Mouse (Mus musculus) brain, embryonic 18.5 days (tissue): ENCODE measurements around the gene Hps6.
"Not testable (repeated sequence)": the region's sequence is repeated elsewhere in the genome, so short reads cannot be mapped to it uniquely, and the experiment has no call there.

Source experiments
- DNase-seq: peaks from one replicate; pipeline ENCODE4 v3.0.0-alpha.2; 2012; ENCODE audit warnings: low read depth, low spot score

Gene Hps6

GRCm38 (mm10) chr19:46003371-46004226, at the start of gene Hps6:
Hps6 (plus strand) TSS chr19:46003508.
- no peak for DNase-seq

DNA sequence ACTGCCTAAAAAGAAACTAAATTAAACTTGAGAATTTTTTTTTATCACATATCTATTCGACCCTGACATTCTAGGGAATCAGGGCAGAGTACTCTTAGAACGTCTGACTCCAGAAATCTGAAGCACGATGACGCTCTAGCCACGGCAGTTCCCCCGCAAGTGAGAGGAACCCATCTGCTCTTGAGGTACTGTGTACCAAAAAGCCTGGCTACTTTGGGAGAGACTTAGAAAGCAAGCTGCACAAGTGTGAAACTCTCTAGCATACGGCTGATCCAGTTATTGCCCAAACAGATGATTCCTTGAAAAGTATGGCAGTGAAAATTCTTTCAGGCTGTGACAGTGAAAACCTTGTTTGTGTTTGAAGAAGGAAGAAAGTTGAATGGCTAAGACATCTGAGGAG, 46.6 kb upstream of the Hps6 start:
- DNase-seq, result no peak

DNA sequence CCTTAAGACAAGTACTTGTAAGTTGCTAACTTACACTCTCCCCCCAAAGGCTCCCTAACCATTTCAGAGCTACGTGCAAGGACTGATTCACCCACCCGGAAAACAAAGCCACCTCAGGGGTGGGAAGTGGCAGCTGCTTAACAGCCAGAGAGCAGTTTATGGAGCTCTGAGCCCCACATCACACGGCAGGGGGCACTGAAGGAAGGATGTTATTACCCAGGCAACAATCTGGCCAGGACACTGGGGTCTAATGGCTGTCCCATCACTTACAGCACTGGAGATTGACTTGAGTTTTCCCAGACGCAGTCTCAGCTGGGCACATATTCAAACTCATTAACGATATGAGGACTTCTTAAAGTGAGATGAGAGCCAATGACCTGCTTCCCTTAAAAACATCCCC, 42.5 kb upstream of the Hps6 start:
- DNase-seq, result no peak

DNA sequence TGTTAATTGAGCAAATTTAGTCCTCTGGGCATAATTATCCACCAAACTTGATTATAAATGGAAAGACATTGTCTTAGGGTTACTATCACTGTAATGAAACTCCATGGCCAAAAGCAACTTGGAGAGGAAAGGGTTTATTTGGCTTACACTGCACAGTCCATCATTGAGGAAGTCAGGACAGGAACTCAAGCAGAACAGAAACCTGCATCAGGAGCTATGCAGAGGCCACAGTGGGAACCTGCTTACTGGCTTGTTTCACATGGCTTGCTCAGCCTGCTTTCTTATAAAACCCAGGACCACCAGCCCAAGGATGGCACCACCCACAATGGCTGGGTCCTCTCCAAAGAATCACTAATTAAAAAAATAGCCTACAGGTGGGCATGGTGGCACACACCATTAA, 18.9 kb upstream of the Hps6 start:
- DNase-seq, result no peak

DNA sequence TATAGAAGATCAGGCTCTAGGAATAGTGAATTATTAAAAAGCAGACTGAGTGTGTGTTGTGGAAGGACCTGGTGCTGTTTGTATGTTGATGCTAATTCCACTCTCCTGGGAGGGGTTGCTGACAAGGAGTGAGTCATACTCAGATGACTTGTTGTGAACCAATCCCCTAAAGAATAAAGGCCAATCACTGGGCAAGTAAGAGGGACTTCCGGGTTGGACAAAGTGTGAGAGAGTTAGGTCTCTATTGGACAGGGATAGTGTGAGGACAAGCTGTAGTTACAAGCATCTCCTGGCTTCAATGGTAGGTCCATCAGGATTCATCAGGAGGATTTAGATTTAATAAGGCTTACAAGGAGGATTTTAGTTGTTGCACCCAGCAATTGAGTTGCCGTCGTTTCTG, 15.1 kb upstream of the Hps6 start:
- DNase-seq, result no peak

DNA sequence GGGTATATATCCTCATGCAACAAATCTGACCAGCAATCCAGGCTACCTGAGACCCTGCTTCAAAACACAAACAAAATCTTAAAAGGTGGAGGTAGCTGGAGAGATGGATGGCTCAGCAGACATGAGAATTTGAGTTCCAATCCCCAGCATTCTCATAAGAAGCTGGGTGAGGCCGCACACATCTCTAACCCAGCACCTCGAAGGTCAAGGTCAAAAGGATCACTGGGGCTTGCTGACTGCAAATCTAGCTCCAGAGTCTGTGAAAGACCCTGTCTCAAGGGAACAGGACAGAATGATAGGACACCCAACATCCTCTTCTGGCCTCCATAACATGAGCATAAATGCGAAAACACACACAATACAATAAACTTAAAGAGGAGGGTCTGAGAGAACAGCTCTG, 12.1 kb upstream of the Hps6 start:
- no peak for DNase-seq

DNA sequence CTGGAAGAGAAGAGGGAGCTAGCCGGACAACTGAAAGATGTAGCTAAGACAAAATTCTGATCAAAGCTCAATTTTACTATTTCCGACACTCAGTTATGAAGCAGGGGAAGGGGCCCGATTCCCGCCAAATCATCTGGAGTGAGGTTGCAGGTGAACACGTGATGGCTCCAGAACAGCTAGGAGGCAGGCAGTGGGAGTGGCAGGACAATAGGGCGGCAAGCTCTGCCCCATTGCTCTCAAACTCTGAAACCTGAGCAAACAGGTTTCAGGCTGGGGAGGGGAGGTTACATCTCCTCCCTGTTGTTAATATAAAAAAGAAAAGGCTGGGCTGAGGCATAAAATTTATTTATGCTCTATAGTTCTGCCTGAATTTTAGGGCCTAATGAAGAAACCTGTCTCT, 9.9 kb upstream of the Hps6 start:
- not testable (repeated sequence) for DNase-seq

- no peak for DNase-seq
These were observed 9.1 kb upstream of the Hps6 start for GRCm38 (mm10) chr19:45993981-45994737.

DNA sequence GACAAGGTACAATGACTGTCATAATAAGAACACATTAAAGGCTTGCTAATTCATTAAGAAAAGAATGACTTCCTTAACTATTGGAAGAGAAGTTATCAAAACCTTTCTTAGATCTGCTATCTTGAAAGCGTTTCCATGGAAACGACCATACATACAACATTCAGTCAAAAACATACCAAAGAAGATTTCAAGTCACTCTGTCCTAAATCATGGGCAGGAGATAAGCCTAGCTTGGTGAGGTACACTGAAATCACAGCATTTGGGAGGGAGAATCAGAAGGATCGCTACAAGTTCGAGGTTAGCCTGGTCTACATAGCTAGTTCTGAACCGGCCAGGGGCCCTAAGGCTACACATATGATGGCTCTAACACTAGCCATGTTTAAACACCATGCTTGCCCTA, 5.9 kb upstream of the Hps6 start:
- DNase-seq, result no peak

- peak; percentile 91 for DNase-seq
These were observed 5.3 kb upstream of the Hps6 start, which contains the start of gene Armh3 for GRCm38 (mm10) chr19:45997785-45998693. Armh3 (minus strand) TSS chr19:45998488.

GRCm38 (mm10) chr19:45998694-45999217, 4.6 kb upstream of the Hps6 start:
- no peak for DNase-seq

DNA sequence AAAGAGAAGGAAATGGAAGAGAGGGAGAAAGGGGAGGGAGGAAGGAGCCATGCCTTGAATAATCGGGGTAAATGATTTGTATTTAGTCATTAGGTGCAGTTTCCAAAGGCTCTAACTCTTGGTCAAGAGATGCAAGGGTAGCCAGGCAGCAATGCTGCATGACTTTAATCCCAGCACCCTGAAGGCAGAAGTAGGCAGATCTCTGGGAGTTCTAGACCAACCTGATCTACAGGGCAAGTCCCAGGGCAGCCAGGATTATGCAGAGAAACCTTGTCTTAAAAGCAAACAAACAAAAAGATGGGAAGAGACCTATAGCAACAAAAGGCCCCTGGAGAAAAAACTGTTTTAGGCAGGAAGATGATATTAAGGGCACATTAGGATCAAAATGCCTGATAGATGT, 3.9 kb upstream of the Hps6 start:
- no peak for DNase-seq

DNA sequence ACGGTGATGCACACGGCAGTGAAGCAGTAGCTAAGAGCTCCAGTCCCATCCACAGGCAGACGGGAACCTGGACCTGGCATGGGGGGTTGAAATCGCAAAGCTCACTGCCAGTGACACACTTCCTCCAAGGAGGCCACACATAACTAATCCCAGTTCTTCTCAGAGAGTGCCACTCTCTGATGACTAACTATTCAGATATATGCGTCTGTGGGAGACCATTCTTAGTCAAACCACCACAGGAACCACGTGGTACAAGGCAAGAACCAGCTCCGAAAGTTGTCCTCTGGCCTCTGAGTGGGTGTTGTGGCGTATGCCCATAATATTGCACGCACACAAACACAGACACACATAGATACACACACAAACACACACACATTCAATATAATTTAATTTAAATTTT, 1.0 kb upstream of the Hps6 start:
- DNase-seq, result no peak

DNA sequence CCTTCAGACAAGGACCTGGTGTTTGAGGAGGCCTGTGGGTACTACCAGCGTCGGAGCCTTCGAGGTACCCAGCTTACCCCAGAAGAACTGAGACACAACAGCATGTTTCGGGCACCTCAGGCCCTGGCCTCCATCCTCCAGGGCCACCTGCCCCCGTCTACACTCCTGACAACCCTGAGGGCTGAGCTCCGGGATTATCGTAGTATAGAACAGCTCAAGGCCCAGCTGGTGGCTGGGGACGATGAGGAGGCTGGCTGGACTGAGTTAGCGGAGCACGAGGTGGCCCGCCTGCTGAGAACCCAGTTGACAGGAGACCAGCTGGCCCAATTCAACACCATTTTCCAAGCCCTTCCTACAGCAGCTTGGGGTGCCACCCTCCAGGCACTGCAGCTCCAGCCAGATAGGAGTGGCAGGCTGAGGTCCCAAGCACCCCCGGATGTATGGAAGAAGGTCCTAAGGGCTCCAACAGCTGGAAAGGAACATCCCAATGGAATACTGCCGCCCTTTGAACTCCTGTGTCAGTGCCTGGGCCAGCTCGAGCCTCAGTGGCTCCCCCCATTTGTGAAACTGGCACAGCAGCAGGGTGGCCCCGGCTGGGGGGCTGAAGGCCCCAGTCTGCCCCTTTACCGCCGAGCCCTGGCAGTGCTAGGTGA, 1.6 kb downstream of the Hps6 start:
- no peak for DNase-seq

- DNase-seq, result no peak
These were observed 2.4 kb downstream of the Hps6 start for GRCm38 (mm10) chr19:46005680-46006079.

DNA sequence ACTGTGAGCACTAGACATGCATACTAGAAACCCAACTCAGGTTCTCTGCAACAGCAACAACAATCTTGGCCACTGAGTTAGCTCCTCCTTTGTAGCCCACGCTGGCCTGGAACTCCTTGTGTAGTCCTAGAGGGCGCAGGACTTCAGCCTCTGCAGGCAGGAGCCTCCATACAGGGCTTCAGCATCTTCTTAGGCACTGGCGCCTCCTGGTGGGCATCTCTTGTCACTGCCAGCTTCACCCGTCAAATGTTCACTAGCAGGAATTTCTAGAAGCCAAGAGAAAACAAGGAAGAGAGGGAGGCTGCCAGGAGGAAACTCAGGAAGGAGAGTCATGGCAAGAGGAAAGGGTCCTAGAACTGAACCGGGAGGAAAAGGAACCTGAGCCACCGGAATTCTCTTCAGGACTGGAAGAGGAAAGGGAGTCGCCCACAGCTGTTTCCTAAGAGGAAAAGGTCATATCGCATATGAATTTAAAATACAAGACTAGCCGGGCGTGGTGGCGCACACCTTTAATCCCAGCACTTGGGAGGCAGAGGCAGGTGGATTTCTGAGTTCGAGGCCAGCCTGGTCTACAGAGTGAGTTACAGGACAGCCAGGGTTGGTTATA, 11.4 kb downstream of the Hps6 start:
- DNase-seq, result peak; percentile 42

DNA sequence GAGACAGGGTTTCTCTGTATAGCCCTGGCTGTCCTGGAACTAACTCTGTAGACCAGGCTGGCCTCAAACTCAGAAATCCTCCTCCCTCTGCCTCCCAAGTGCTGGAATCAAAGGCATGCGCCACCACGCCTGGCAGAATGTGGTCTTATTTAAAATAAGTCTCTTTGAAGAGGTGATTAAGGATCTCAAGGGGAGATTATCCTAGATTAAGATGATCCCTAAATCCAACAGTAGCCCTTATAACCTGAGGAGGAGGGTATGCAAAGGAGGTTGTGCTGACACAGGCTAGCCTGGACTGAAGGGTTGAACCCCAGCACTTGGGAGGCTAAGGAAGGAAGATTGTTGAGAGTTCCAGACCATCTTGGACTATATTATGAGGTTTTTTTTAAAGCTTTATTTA, 12.7 kb downstream of the Hps6 start:
- DNase-seq, result no peak

DNA sequence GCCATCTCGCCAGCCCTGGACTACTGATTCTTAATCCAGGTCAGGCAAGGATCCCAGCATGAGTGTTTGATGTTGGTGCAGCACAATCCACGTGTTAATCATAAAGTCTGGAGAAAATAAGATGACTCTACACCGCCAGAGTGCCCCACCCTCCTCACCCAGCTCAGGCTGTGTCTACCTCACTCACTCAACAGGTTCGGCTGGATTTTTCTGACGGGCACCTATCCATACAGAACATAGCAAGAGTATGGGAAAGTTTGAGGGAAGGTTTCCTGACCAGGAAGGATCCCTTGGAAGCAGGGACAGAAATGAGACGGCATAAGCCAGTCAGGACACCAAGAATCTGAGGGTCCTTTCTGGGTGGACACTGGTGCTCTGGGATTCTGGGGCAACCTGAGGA, 21.7 kb downstream of the Hps6 start:
- DNase-seq, result no peak

DNA sequence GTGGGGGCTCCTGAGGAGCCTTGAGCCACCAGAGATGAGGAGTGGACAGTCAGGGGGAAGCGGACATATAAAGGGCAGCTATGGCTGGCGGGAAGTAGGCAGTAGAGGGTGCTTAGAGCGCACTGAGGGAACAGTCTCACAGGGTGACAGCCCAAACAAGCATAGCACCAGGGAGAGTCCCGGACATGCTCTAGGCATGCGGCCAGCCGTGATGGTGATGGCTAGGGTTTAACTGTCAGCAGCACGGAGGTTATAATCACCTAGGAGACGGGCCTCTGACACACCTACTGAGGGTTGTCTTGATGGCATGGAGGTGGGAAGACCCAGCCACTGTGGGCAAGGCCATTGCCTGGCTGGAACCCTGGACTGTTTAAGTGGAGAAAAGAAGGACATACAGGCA, 23.3 kb downstream of the Hps6 start:
- DNase-seq, result no peak

- no peak for DNase-seq
These were observed 25.5 kb downstream of the Hps6 start for GRCm38 (mm10) chr19:46028747-46029320.
